Mouse (Mus musculus) forebrain, embryonic 11.5 days (tissue): ENCODE measurements around the gene Exosc2. TPM values are rescaled to one million over a fixed set of nuclear protein-coding genes. Genes with fewer than 3 reads are reported as not detected.

Source experiments
- ATAC-seq: fragments of 200-750 bp; cut with Nextera tagmentation; replicated peaks from 2 replicates; pipeline ENCODE4 v1.8.0; 2017; ENCODE audit warnings: moderate TSS enrichment; ENCODE audit not compliant: low FRiP score
- DNase-seq: peaks from one replicate; pipeline ENCODE4 v3.0.0-alpha.2; 2017; ENCODE audit warnings: low spot score
- H3K27ac ChIP-seq: fragments of 300-500 bp; sonication (generic); 2 replicates; pipeline ENCODE4 v1.5.1; 2014; ENCODE audit warnings: low read depth, low read length
- H3K27me3 ChIP-seq: fragments of 300-500 bp; sonication (generic); 2 replicates; pipeline ENCODE4 v1.6.1; 2014; ENCODE audit warnings: mild to moderate bottlenecking, low read length, mixed read lengths; ENCODE audit not compliant: control insufficient read depth, insufficient read depth
- H3K36me3 ChIP-seq: fragments of 300-500 bp; sonication (generic); 2 replicates; pipeline ENCODE4 v1.6.1; 2014; ENCODE audit warnings: mild to moderate bottlenecking, low read length, moderate library complexity, mixed read lengths; ENCODE audit not compliant: control insufficient read depth, insufficient read depth
- H3K4me1 ChIP-seq: fragments of 300-500 bp; sonication (generic); replicated peaks from 2 replicates; pipeline ENCODE4 v1.6.1; 2014; ENCODE audit warnings: low read length, mixed read lengths; ENCODE audit not compliant: control insufficient read depth, insufficient read depth
- H3K4me2 ChIP-seq: fragments of 300-500 bp; sonication (generic); 2 replicates; pipeline ENCODE4 v1.6.1; 2014; ENCODE audit warnings: low read depth, mild to moderate bottlenecking, low read length, moderate library complexity, mixed read lengths; ENCODE audit not compliant: severe bottlenecking
- H3K4me3 ChIP-seq: fragments of 300-500 bp; sonication (generic); 2 replicates; pipeline ENCODE4 v1.5.1; 2014; ENCODE audit warnings: low read depth, low read length
- H3K9ac ChIP-seq: fragments of 300-500 bp; sonication (generic); 2 replicates; pipeline ENCODE4 v1.6.1; 2014; ENCODE audit warnings: low read length
- H3K9me3 ChIP-seq: fragments of 300-500 bp; sonication (generic); 2 replicates; pipeline ENCODE4 v1.6.1; 2016; ENCODE audit warnings: low read length, mixed read lengths; ENCODE audit not compliant: control insufficient read depth
- WGBS: fragments of 180-500 bp; shearing (Covaris S2); extraction: QIAGEN DNeasy Blood & Tissue Kit; methylation state at CpG from one replicate; pipeline ENCODE4 v1.1.7; 2014; 5-methylcytosine and 5-hydroxymethylcytosine counted together
- polyA plus RNA-seq: library from polyadenylated mRNA; unstranded; fragments of >200 nt; fragmentation: Nextera tagmentation; extraction: Ambion mirVana; gene quantifications from 2 replicates; pipeline ENCODE4 v1.2.1, GENCODE M21; 2014

The Exosc2 gene
- polyA plus RNA-seq, 1 experiment from 2014 or later = 72.2 TPM

DNA sequence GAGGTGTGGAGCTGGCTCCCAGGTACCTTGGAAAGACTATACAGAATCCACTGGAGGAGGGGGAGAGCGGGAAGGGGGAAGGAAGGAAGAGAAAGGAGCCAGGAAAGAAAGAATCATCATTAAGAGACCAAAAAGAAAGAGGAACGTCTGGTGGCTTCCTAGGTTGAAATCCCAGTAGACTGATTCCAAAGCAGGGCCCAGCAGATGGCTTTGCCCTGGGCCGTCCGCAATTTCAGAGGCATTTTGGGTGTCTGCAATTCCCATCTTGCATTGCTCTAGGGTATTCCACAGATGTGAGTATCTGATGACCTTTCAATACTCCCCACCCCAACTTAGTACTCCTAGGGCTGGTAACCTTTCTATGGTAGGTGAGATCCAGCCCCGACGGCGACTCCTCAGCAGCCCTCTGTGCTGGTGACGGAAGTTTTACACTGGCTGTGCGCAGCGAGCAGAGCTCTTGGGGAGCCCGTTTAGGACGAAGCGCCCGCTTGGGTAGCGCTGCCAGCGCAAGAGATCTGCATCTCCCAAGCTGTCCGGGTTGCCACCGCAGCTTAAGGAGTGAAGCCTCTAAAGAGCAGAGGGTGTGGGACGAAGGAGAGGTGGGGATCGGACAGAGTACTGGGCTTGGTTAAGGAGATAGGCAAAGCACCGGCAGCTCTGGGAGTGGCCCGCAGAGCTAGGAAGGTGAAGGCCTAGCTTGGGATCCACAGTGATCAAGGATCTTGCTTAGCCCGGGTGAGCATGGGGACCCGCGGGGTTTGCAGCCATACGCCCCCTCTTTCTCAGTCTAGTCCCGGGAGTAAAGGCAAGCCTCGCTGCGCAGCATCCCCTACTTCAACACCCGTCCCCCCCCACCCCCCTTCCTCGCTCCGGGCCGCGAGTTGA lies 31.7 kb upstream of the Exosc2 start:
- no peak overlapping the region for H3K27ac ChIP-seq
- H3K9ac ChIP-seq = peak overlapping the region; percentile 27; the same call in 1 of the 2 replicates
- WGBS = under 1% methylated on average over 34 of the region's 34 CpGs
- H3K27me3 ChIP-seq = peaks cover 97% of the 10 kb centered on the region
- ATAC-seq = no peak
- H3K4me3 ChIP-seq = peak overlapping the region; percentile 29
- H3K4me2 ChIP-seq = peak overlapping the region; percentile 32; the same call in 1 of the 2 replicates
- peaks cover 46% of the 10 kb centered on the region for H3K4me1 ChIP-seq
- H3K36me3 ChIP-seq = no peaks in the 10 kb centered on the region
- peak; percentile 77 for DNase-seq
- no peaks in the 10 kb centered on the region for H3K9me3 ChIP-seq

GRCm38 (mm10) chr2:31639466-31639760 lies 31.1 kb upstream of the Exosc2 start:
- Histone ChIP-seq H3K4me3 (peak overlapping the region; percentile 29), H3K9me3 (no peaks in the 10 kb centered on the region), H3K27me3 (peaks cover 97% of the 10 kb centered on the region), H3K9ac (peak overlapping the region; percentile 27; the same call in 1 of the 2 replicates), H3K27ac (no peak overlapping the region), H3K4me2 (peak overlapping the region; percentile 32), H3K36me3 (no peaks in the 10 kb centered on the region), H3K4me1 (peaks cover 46% of the 10 kb centered on the region)
- no peak for DNase-seq
- no peak for ATAC-seq
- 3% methylated on average over 11 of the region's 13 CpGs for WGBS

DNA sequence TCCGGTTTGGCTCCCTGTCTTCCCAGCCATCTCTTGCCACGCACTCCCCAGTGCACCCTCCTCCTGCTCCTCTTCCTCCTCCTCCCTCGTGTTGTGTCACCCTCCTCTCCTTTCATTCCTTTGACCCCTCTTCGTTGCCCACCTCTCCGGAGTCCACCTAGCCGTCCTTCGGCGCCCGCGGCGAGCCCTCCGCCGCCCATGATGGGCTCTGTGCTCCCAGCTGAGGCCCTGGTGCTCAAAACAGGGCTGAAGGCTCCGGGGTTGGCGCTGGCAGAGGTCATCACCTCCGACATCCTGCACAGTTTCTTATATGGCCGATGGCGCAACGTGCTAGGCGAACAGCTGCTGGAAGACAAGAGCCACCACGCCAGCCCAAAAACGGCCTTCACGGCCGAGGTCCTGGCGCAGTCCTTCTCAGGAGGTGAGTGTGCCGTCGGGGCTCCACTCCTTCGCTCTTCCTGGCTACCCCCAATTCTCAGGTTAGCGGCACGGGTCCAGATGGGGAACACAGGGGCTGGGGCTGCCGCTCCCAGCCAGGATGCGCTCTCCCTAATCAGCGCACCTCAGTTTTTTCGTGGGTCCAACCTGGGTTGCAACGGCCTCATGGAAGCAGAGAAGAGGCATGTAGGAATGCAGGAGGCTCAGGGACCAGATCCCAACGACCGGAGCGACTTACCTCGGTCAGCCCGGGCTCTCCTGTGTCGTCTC lies 30.5 kb upstream of the Exosc2 start, which contains the start of gene Prdm12:
Prdm12 (plus strand) TSS at position 137 of the 708 bp plus-strand sequence.
- peak within 1 kb of the TSS; percentile 64; the same call in 1 of the 2 replicates for H3K27ac ChIP-seq
- ATAC-seq (no peak), DNase-seq (peak; percentile 68)
- H3K9me3 ChIP-seq = no peaks in the 10 kb centered on the region
- peak within 1 kb of the TSS; percentile 29 for H3K4me3 ChIP-seq
- peak within 1 kb of the TSS; percentile 35 for H3K9ac ChIP-seq
- H3K4me1 ChIP-seq = peaks cover 46% of the 10 kb centered on the region
- peak within 1 kb of the TSS; percentile 32 for H3K4me2 ChIP-seq
- under 1% methylated on average over 41 of the region's 41 CpGs for WGBS
- H3K27me3 ChIP-seq = peaks cover 96% of the 10 kb centered on the region
- no peaks in the 10 kb centered on the region for H3K36me3 ChIP-seq

- Histone ChIP-seq H3K4me2 (peak overlapping the region; percentile 32), H3K36me3 (no peaks in the 10 kb centered on the region), H3K9ac (peak overlapping the region; percentile 9), H3K4me3 (peak overlapping the region; percentile 29), H3K27ac (peak overlapping the region; percentile 64; the same call in 1 of the 2 replicates), H3K9me3 (no peaks in the 10 kb centered on the region), H3K27me3 (peaks cover 93% of the 10 kb centered on the region), H3K4me1 (peaks cover 39% of the 10 kb centered on the region)
- ATAC-seq (peak; percentile 43; the same call in 1 of the 2 replicates), DNase-seq (peak; percentile 83)
- WGBS = under 1% methylated on average over 48 of the region's 48 CpGs
These were observed 29.7 kb upstream of the Exosc2 start for GRCm38 (mm10) chr2:31640609-31641507.

GRCm38 (mm10) chr2:31641508-31641830 lies 29.0 kb upstream of the Exosc2 start:
- no peaks in the 10 kb centered on the region for H3K36me3 ChIP-seq
- H3K4me1 ChIP-seq = peaks cover 34% of the 10 kb centered on the region
- H3K4me3 ChIP-seq = peak overlapping the region; percentile 29
- no peak overlapping the region for H3K27ac ChIP-seq
- peak overlapping the region; percentile 32; the same call in 1 of the 2 replicates for H3K4me2 ChIP-seq
- H3K27me3 ChIP-seq = peaks cover 95% of the 10 kb centered on the region
- no peaks in the 10 kb centered on the region for H3K9me3 ChIP-seq
- ATAC-seq = no peak
- WGBS = 1% methylated on average over 11 of the region's 11 CpGs
- no peak overlapping the region; the same call in 1 of the 2 replicates for H3K9ac ChIP-seq
- DNase-seq = no peak

GRCm38 (mm10) chr2:31641929-31642328 lies 28.6 kb upstream of the Exosc2 start:
- Histone ChIP-seq H3K27me3 (peaks cover 93% of the 10 kb centered on the region), H3K9ac (no peak overlapping the region), H3K4me2 (peak overlapping the region; percentile 32; the same call in 1 of the 2 replicates), H3K4me1 (peaks cover 29% of the 10 kb centered on the region), H3K36me3 (no peaks in the 10 kb centered on the region), H3K4me3 (peak overlapping the region; percentile 29; the same call in 1 of the 2 replicates), H3K27ac (no peak overlapping the region), H3K9me3 (no peaks in the 10 kb centered on the region)
- no peak for ATAC-seq
- WGBS = 3% methylated on average over 18 of the region's 18 CpGs
- DNase-seq = no peak

DNA sequence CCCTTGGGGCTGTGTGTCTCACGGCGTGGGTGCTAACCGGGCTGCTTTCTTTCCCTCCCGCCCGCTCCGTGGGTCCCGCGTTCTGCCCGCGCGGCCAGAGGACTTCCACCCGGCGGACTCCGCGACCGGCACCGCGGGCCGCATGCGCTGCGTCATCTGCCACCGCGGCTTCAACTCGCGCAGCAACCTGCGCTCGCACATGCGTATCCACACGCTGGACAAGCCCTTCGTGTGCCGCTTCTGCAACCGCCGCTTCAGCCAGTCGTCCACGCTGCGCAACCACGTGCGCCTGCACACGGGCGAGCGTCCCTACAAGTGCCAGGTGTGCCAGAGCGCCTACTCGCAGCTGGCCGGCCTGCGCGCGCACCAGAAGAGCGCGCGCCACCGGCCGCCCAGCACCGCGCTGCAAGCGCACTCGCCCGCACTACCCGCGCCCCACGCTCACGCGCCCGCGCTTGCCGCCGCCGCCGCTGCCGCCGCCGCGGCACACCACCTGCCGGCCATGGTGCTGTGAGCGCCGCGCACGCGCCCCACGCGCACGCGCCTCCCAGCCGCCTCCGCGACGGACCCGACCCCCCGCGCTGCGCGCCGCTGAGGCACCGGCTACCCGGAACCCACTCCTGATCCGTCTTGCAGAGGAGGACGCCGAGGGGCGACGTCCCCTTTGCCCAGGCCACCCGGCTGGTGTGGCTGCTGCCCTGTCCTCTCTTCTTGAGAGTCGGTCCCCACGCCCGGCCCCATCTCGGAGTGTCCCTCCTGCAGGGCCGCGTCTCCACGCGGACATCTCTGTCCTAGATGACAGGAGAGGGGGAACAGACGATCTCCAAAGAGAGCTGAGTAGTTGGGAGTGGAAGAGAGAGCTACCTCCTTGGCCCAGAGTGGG lies 16.3 kb upstream of the Exosc2 start:
- ATAC-seq (no peak), DNase-seq (peak; percentile 73)
- Histone ChIP-seq H3K9ac (peak overlapping the region; percentile 39), H3K36me3 (no peaks in the 10 kb centered on the region), H3K9me3 (no peaks in the 10 kb centered on the region; the same call in 1 of the 2 replicates), H3K4me1 (peaks cover 10% of the 10 kb centered on the region), H3K27ac (no peak overlapping the region), H3K27me3 (peaks cover 64% of the 10 kb centered on the region), H3K4me3 (peak overlapping the region; percentile 46), H3K4me2 (peak overlapping the region; percentile 90)
- under 1% methylated on average over 99 of the region's 109 CpGs for WGBS
